Mouse (Mus musculus) megakaryocyte, adult 5-6 weeks (primary cell): ENCODE data around the gene Hs3st3a1. TPM values are rescaled to one million over a fixed set of nuclear protein-coding genes. Genes with fewer than 3 reads are reported as not detected.
A peak's percentile ranks its signal among the peaks of the same experiment; 100 is the strongest.

Experiments used
- ATAC-seq: 2 replicates; pipeline ENCODE4 v1.8.0; 2016; ENCODE audit warnings: mild to moderate bottlenecking, inconsistent platforms; ENCODE audit not compliant: poor library complexity, severe bottlenecking
- total RNA-seq, 2 experiments: library from RNA; stranded (forward) in 1 of 2; stranded (reverse) in 1 of 2; fragments of 153-499, 151-499 nt in 1 of 2; fragments of 221-1000, 200-1000 nt in 1 of 2; gene quantifications; 2 replicates each; pipeline versions ENCODE4 v1.2.3 to v1.2.4; 2015 to 2017

The Hs3st3a1 gene
- total RNA-seq, 2 experiments from 2014 or later, result not detected

- ATAC-seq, result no peak
Observed at GRCm38 (mm10) chr11:64481445-64481844, 46.3 kb downstream of the Hs3st3a1 start.

- ATAC-seq, result no peak
Observed at GRCm38 (mm10) chr11:64489587-64490433, 54.7 kb downstream of the Hs3st3a1 start.

- no peak for ATAC-seq
Observed at GRCm38 (mm10) chr11:64494448-64494847, 59.3 kb downstream of the Hs3st3a1 start.

GRCm38 (mm10) chr11:64495935-64496334 is 60.8 kb downstream of the Hs3st3a1 start:
- peak; percentile 82 for ATAC-seq

- peak; percentile 79 for ATAC-seq
Observed at GRCm38 (mm10) chr11:64496677-64497076, 61.5 kb downstream of the Hs3st3a1 start.

- ATAC-seq, result no peak
Observed at GRCm38 (mm10) chr11:64500536-64501112, 65.5 kb downstream of the Hs3st3a1 start.

- ATAC-seq, result no peak
Observed at GRCm38 (mm10) chr11:64503040-64503439, 67.9 kb downstream of the Hs3st3a1 start.

GRCm38 (mm10) chr11:64505924-64506323 is 70.8 kb downstream of the Hs3st3a1 start:
- ATAC-seq, result no peak

GRCm38 (mm10) chr11:64507024-64507423 is 71.9 kb downstream of the Hs3st3a1 start:
- ATAC-seq, result no peak

GRCm38 (mm10) chr11:64509106-64509505 is 74.0 kb downstream of the Hs3st3a1 start:
- no peak for ATAC-seq

GRCm38 (mm10) chr11:64512301-64512700 is 77.2 kb downstream of the Hs3st3a1 start:
- no peak for ATAC-seq

GRCm38 (mm10) chr11:64513419-64513818 is 78.3 kb downstream of the Hs3st3a1 start:
- ATAC-seq, result no peak

- peak; percentile 69 for ATAC-seq
Observed at GRCm38 (mm10) chr11:64516712-64517589, 81.8 kb downstream of the Hs3st3a1 start.

GRCm38 (mm10) chr11:64518146-64518841 is 83.2 kb downstream of the Hs3st3a1 start:
- ATAC-seq, result peak; percentile 29; the same call in 1 of the 2 replicates

GRCm38 (mm10) chr11:64523993-64524570 is 89.0 kb downstream of the Hs3st3a1 start:
- no peak for ATAC-seq

- no peak for ATAC-seq
Observed at GRCm38 (mm10) chr11:64537230-64537629, 102.1 kb downstream of the Hs3st3a1 start.

GRCm38 (mm10) chr11:64541866-64542265 is 106.7 kb downstream of the Hs3st3a1 start:
- no peak for ATAC-seq

- ATAC-seq, result no peak
Observed at GRCm38 (mm10) chr11:64542335-64542734, 107.2 kb downstream of the Hs3st3a1 start.

- ATAC-seq, result no peak
Observed at GRCm38 (mm10) chr11:64543181-64543641, 108.1 kb downstream of the Hs3st3a1 start.

GRCm38 (mm10) chr11:64544236-64544635 is 109.1 kb downstream of the Hs3st3a1 start:
- no peak for ATAC-seq
